Mouse (Mus musculus) midbrain, embryonic 12.5 days (tissue): ENCODE results near the gene Pcbd2. TPM values are rescaled to one million over a fixed set of nuclear protein-coding genes. Genes with fewer than 3 reads are reported as not detected.

Experiments used
- ATAC-seq: fragments of 200-750 bp; cut with Nextera tagmentation; 2 replicates; pipeline ENCODE4 v1.8.0; 2017; ENCODE audit warnings: low read depth, moderate TSS enrichment, moderate library complexity; ENCODE audit not compliant: low FRiP score
- H3K27ac ChIP-seq: fragments of 300-500 bp; sonication (generic); replicated peaks from 2 replicates; pipeline ENCODE4 v1.5.1; 2016; ENCODE audit warnings: mild to moderate bottlenecking
- H3K27me3 ChIP-seq: fragments of 300-500 bp; sonication (generic); 2 replicates; pipeline ENCODE4 v1.6.1; 2016; ENCODE audit warnings: mild to moderate bottlenecking
- H3K36me3 ChIP-seq: fragments of 300-500 bp; sonication (generic); 2 replicates; pipeline ENCODE4 v1.6.1; 2016
- H3K4me1 ChIP-seq: fragments of 300-500 bp; sonication (generic); 2 replicates; pipeline ENCODE4 v1.6.1; 2016
- H3K4me2 ChIP-seq: fragments of 300-500 bp; sonication (generic); replicated peaks from 2 replicates; pipeline ENCODE4 v1.6.1; 2016; ENCODE audit warnings: mild to moderate bottlenecking, moderate library complexity
- H3K4me3 ChIP-seq: fragments of 300-500 bp; sonication (generic); 2 replicates; pipeline ENCODE4 v1.5.1; 2016; ENCODE audit warnings: mild to moderate bottlenecking
- H3K9ac ChIP-seq: fragments of 300-500 bp; sonication (generic); replicated peaks from 2 replicates; pipeline ENCODE4 v1.6.1; 2016; ENCODE audit warnings: mild to moderate bottlenecking, moderate library complexity
- H3K9me3 ChIP-seq: fragments of 300-500 bp; sonication (generic); 2 replicates; pipeline ENCODE4 v1.6.1; 2016; ENCODE audit warnings: mild to moderate bottlenecking
- WGBS: fragments of 180-500 bp; shearing (Covaris S2); methylation state at CpG from one replicate; pipeline ENCODE4 v1.1.7; 2016; 5-methylcytosine and 5-hydroxymethylcytosine counted together
- polyA plus RNA-seq: library from polyadenylated mRNA; unstranded; fragments of >200 nt; fragmentation: Nextera tagmentation; extraction: Ambion mirVana; gene quantifications from 2 replicates; pipeline ENCODE4 v1.2.1, GENCODE M21; 2016

The Pcbd2 gene
- polyA plus RNA-seq, 1 experiment from 2014 or later, result 30.0 TPM

- Histone ChIP-seq H3K36me3 (peaks cover 19% of the 10 kb centered on the region), H3K27me3 (no peaks in the 10 kb centered on the region), H3K27ac (peak within 1 kb of the TSS; percentile 95), H3K4me1 (peaks cover 13% of the 10 kb centered on the region; the same call in 1 of the 2 replicates), H3K4me2 (peak within 1 kb of the TSS; percentile 59), H3K4me3 (peak within 1 kb of the TSS; percentile 93), H3K9ac (peak within 1 kb of the TSS; percentile 90), H3K9me3 (no peaks in the 10 kb centered on the region)
- under 1% methylated on average over 63 of the region's 63 CpGs for WGBS
- peak; percentile 93 for ATAC-seq
Measured at GRCm38 (mm10) chr13:55714501-55715166, 12.5 kb upstream of the Pcbd2 start, which contains the start of gene Txndc15. Txndc15 (plus strand) TSS chr13:55714650.

- Histone ChIP-seq H3K4me3 (peak overlapping the region; percentile 93), H3K4me1 (peaks cover 13% of the 10 kb centered on the region; the same call in 1 of the 2 replicates), H3K9ac (peak overlapping the region; percentile 90), H3K27me3 (no peaks in the 10 kb centered on the region), H3K27ac (peak overlapping the region; percentile 95), H3K9me3 (no peaks in the 10 kb centered on the region), H3K36me3 (peaks cover 24% of the 10 kb centered on the region), H3K4me2 (peak overlapping the region; percentile 59)
- ATAC-seq, result no peak
- 11% methylated on average over 5 of the region's 5 CpGs for WGBS
Measured at GRCm38 (mm10) chr13:55715167-55715512, 12.0 kb upstream of the Pcbd2 start.

GRCm38 (mm10) chr13:55715908-55716510, 11.2 kb upstream of the Pcbd2 start:
- H3K27ac ChIP-seq, result no peak overlapping the region
- WGBS, result 89% methylated on average over 7 of the region's 7 CpGs
- H3K9me3 ChIP-seq, result no peaks in the 10 kb centered on the region
- H3K36me3 ChIP-seq, result peaks cover 31% of the 10 kb centered on the region
- no peak for ATAC-seq
- no peaks in the 10 kb centered on the region for H3K27me3 ChIP-seq
- no peak overlapping the region for H3K4me3 ChIP-seq
- H3K4me2 ChIP-seq, result peak overlapping the region; percentile 59
- no peak overlapping the region for H3K9ac ChIP-seq
- H3K4me1 ChIP-seq, result peaks cover 13% of the 10 kb centered on the region; the same call in 1 of the 2 replicates

GRCm38 (mm10) chr13:55721516-55721915, 5.7 kb upstream of the Pcbd2 start:
- H3K27ac ChIP-seq, result no peak overlapping the region
- no peak overlapping the region for H3K9ac ChIP-seq
- H3K36me3 ChIP-seq, result peaks cover 67% of the 10 kb centered on the region
- H3K4me2 ChIP-seq, result no peak overlapping the region
- peaks cover 4% of the 10 kb centered on the region; the same call in 1 of the 2 replicates for H3K4me1 ChIP-seq
- 79% methylated on average over 8 of the region's 8 CpGs for WGBS
- ATAC-seq, result no peak
- no peak overlapping the region for H3K4me3 ChIP-seq
- no peaks in the 10 kb centered on the region for H3K9me3 ChIP-seq
- no peaks in the 10 kb centered on the region for H3K27me3 ChIP-seq

GRCm38 (mm10) chr13:55721995-55722394, 5.2 kb upstream of the Pcbd2 start:
- no peak overlapping the region for H3K4me3 ChIP-seq
- peaks cover 67% of the 10 kb centered on the region for H3K36me3 ChIP-seq
- no peak for ATAC-seq
- no peaks in the 10 kb centered on the region for H3K4me1 ChIP-seq
- H3K4me2 ChIP-seq, result no peak overlapping the region
- H3K27ac ChIP-seq, result no peak overlapping the region
- no peaks in the 10 kb centered on the region for H3K27me3 ChIP-seq
- WGBS, result 92% methylated on average over 2 of the region's 2 CpGs
- no peaks in the 10 kb centered on the region for H3K9me3 ChIP-seq
- no peak overlapping the region for H3K9ac ChIP-seq

GRCm38 (mm10) chr13:55726598-55727119, 509 bp upstream of the Pcbd2 start:
- no peak for ATAC-seq

GRCm38 (mm10) chr13:55727839-55728238, 671 bp downstream of the Pcbd2 start:
- peak overlapping the region; percentile 61 for H3K4me3 ChIP-seq
- H3K27ac ChIP-seq, result peak overlapping the region; percentile 97
- peak overlapping the region; percentile 60 for H3K4me2 ChIP-seq
- H3K27me3 ChIP-seq, result no peaks in the 10 kb centered on the region
- no peaks in the 10 kb centered on the region for H3K9me3 ChIP-seq
- H3K36me3 ChIP-seq, result peaks cover 24% of the 10 kb centered on the region
- ATAC-seq, result 0 out of 2 replicates have a peak, but pooled peaks have one; percentile 61
- WGBS, result 4% methylated on average over 19 of the region's 19 CpGs
- no peaks in the 10 kb centered on the region for H3K4me1 ChIP-seq
- peak overlapping the region; percentile 71; the same call in 1 of the 2 replicates for H3K9ac ChIP-seq

More at GRCm38 (mm10) chr13:55726598-55727119, 509 bp upstream of the Pcbd2 start:
- 10% methylated on average over 4 of the region's 4 CpGs for WGBS
- H3K9ac ChIP-seq, result peak overlapping the region; percentile 71
- no peaks in the 10 kb centered on the region for H3K27me3 ChIP-seq
- H3K27ac ChIP-seq, result peak overlapping the region; percentile 97
- no peaks in the 10 kb centered on the region for H3K9me3 ChIP-seq
- peaks cover 29% of the 10 kb centered on the region for H3K36me3 ChIP-seq
- H3K4me3 ChIP-seq, result peak overlapping the region; percentile 61
- no peaks in the 10 kb centered on the region for H3K4me1 ChIP-seq
- peak overlapping the region; percentile 60 for H3K4me2 ChIP-seq

GRCm38 (mm10) chr13:55730716-55731115, 3.5 kb downstream of the Pcbd2 start:
- no peak for ATAC-seq
- Histone ChIP-seq H3K4me3 (no peak overlapping the region), H3K9ac (no peak overlapping the region), H3K36me3 (0 out of 2 replicates have a peak, but pooled peaks cover 3% of the 10 kb centered on the region), H3K27me3 (no peaks in the 10 kb centered on the region), H3K4me1 (no peaks in the 10 kb centered on the region), H3K4me2 (no peak overlapping the region), H3K9me3 (no peaks in the 10 kb centered on the region), H3K27ac (no peak overlapping the region)
- WGBS, result 82% methylated on average over 7 of the region's 7 CpGs

- Histone ChIP-seq H3K27me3 (no peaks in the 10 kb centered on the region), H3K4me1 (no peaks in the 10 kb centered on the region), H3K4me3 (no peak overlapping the region), H3K36me3 (no peaks in the 10 kb centered on the region), H3K9ac (no peak overlapping the region), H3K27ac (no peak overlapping the region), H3K4me2 (no peak overlapping the region), H3K9me3 (no peaks in the 10 kb centered on the region)
- WGBS, result 82% methylated on average over 2 of the region's 2 CpGs
- no peak for ATAC-seq
Measured at GRCm38 (mm10) chr13:55732121-55732520, 5.0 kb downstream of the Pcbd2 start.

- Histone ChIP-seq H3K4me3 (no peak overlapping the region), H3K9ac (no peak overlapping the region), H3K27ac (no peak overlapping the region), H3K4me2 (no peak overlapping the region), H3K36me3 (no peaks in the 10 kb centered on the region), H3K4me1 (no peaks in the 10 kb centered on the region), H3K9me3 (no peaks in the 10 kb centered on the region), H3K27me3 (no peaks in the 10 kb centered on the region)
- ATAC-seq, result no peak
- WGBS, result 90% methylated on average over 22 of the region's 22 CpGs
Measured at GRCm38 (mm10) chr13:55733628-55734502, 6.7 kb downstream of the Pcbd2 start.

- Histone ChIP-seq H3K4me1 (no peaks in the 10 kb centered on the region), H3K27ac (no peak overlapping the region), H3K4me3 (no peak overlapping the region), H3K9ac (no peak overlapping the region), H3K36me3 (no peaks in the 10 kb centered on the region), H3K4me2 (no peak overlapping the region), H3K9me3 (no peaks in the 10 kb centered on the region), H3K27me3 (no peaks in the 10 kb centered on the region)
- ATAC-seq, result no peak
- WGBS, result 93% methylated on average over 8 of the region's 8 CpGs
Measured at GRCm38 (mm10) chr13:55737885-55738284, 10.7 kb downstream of the Pcbd2 start.
